Mouse (Mus musculus) effector memory CD4-positive, alpha-beta T cell, adult 7 months (primary cell): ENCODE data around the gene Nek9. TPM values are rescaled to one million over a fixed set of nuclear protein-coding genes. Genes with fewer than 3 reads are reported as not detected.

Experiments used
- polyA plus RNA-seq: library from polyadenylated mRNA; unstranded; fragments of 100-300 nt; shearing (Covaris generic); gene quantifications from one replicate; pipeline ENCODE4 v1.2.1, GENCODE M21; 2017

Gene Nek9
- 22.8 TPM for polyA plus RNA-seq

DNA sequence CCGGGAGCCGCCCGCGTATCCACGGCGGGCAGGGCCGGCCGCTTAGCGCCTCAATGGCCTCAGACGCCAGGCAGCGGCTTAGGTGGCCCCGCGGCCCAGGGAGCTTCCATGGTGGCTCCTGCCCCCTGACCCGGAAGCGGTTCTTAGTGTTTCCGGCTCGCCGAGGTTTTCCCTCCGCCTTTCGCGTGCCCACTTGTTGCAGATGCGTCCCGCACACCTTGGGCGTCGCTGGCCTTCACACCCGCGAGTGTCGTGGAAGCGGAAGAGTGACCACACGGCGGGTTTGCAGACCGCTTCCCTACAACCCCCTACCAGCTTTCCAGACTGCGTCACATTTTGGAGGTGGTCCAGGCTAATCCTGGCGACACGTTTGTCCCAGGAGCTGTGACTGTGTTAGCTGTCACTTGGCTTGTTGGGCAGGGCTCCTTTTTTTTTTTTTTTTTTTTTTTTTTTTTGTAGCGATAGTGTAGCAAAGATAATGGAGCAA lies at the start of gene Nek9:
Nek9 (minus strand) TSS at position 120 of the 487 bp plus-strand sequence.

DNA sequence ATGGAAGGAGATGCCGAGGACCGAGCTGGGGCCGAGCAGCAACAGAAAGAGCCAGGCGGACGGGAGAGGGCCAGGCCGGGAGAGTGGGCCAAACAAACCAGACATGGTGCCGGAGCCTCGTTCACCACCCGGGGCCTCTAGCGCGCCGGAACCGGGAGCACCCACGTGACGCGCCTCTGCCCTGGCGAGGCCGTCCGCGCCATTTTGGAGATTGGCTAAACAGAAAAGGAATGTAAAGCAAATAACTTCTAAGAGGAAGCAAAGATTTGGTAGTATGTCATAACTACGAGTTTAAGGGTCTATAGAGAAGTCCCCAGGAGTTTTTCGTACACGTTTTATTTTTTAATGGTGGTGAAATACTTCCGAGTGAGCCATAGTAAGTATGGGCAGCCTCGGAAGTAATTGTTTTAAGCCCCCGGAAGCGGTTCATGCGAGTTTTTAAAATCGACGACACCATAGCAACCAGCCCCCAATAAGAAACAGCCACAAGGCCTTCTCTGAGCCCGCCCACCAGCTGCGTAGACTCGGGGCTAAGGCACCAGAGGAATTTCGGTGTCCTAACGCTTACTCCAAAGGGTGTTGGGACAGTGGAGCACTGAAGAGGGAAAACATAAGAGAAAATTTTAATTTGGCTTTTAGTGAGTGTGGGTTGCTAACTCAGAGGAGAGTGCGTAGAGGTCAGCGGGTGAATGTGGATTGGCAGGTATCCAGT lies 35.6 kb upstream of the Nek9 start, which contains the start of gene Tmed10:
Tmed10 (minus strand) TSS at position 287 of the 712 bp plus-strand sequence.

DNA sequence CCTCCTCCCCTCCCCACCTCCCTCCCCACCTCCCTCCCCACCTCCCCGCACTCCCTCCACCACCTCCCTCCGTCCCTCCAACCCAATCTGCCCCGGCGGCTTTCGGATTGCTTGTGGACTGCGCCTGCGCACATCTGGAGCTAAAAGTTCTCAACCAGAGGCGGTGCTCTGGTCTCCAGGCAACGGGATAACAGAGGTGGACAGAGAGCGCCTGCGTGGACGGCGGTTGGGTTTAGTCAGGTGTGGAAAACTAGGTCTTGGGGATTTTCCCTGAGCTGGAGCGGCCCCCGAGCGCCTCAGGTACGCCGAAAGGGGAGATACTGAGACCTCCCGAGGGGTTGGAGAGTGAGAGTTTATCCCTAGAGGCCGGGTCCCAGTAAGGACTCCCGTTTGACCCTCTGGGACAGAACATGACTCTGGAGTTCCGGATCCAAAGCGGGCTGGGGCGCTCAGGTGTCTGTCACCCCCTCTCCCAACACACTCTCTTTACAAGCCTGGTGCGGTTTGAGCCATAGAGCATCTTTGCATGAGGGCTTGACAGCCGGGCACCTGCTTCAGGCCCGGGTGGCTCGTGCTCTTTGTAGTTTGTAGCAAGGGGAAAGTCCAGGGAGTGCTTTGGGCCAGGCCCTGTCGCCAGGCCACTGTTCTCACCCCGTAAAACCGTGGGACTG lies 50.5 kb downstream of the Nek9 start, which contains the start of gene Zc2hc1c:
Zc2hc1c (plus strand) TSS at position 106 of the 671 bp plus-strand sequence.

DNA sequence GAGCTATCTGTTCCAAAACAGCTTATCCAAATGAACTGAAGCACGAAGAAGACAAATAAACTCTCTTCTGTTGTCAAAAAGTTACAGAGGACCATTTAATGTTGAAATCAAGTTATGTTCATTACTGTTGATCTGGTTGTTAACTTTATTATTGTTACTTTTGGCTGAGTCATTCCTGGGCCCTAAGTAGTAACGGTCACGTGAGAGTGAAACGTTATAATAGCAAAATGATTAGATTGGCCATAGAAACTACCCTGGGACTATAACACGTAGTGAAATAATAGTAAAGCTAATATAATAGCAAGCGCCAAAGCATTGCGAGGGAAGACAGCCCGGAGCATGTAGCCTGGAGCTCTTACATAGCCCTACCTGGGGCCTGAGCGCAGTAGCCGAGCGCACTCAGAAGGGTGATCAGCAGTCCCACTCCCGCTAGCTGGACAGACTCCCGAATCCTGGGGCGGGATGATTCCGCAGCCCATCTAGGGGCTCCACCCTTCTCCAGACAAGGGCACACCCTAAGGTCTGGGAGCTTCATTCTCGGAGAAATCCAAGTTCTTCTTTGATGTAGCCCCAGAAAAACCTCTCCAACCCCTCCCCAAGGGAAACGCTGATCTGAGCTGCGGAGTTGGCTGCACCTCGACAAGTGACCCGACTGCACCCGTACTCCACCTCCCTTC lies 51.2 kb downstream of the Nek9 start, which contains the start of gene Acyp1:
Acyp1 (minus strand) TSS at position 630 of the 677 bp plus-strand sequence.

DNA sequence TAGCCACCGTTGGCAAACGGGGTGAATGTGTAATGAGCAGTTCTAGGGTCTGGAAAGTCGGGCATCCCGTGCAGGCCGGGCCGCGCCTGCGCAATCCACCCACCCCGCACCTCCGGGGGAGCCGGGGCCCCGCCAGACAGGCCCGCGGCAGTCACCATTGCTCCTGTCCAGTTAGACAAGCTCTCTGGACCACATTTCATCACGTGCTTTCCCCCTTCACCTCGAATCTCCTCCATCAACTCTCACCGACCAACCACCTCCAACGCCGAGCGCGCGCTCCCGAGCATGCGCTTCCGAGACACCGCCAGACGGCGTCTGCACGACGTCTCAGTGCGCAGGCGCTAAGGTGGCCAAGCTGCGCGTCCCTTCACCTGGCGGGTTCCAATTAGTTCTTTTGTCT lies 68.8 kb downstream of the Nek9 start, which contains the start of gene Mlh3:
Mlh3 (minus strand) TSS at position 281 of the 400 bp plus-strand sequence.

Other genes with a start within 250 kb of the Nek9 start
- gene Prox2, start 228.6 kb downstream of the Nek9 start, polyA plus RNA-seq, result 5.3 TPM
- 91.3 TPM for gene Dlst, start 228.5 kb downstream of the Nek9 start, polyA plus RNA-seq
- gene Rps6kl1, start 188.1 kb downstream of the Nek9 start, polyA plus RNA-seq, result 0.76 TPM
- gene Pgf, start 161.6 kb downstream of the Nek9 start, polyA plus RNA-seq, result not detected
- 78.2 TPM for gene Eif2b2, start 119.9 kb downstream of the Nek9 start, polyA plus RNA-seq
- 3.5 TPM for gene Mlh3, start 68.8 kb downstream of the Nek9 start, polyA plus RNA-seq
- 21.4 TPM for gene Acyp1, start 50.9 kb downstream of the Nek9 start, polyA plus RNA-seq
- 0.13 TPM for gene Zc2hc1c, start 50.8 kb downstream of the Nek9 start, polyA plus RNA-seq
- gene Tmed10, start 35.5 kb upstream of the Nek9 start, polyA plus RNA-seq, result 202 TPM
- gene Fos, start 134.5 kb upstream of the Nek9 start, polyA plus RNA-seq, result 177 TPM